Mouse (Mus musculus) NIH3T3 (cell line): Measurements from ENCODE around the gene Hvcn1.
"Not testable (repeated sequence)": the region's sequence is repeated elsewhere in the genome, so short reads cannot be mapped to it uniquely, and the experiment has no call there.

Experiments
- DNase-seq: peaks from one replicate; pipeline ENCODE4 v3.0.0-alpha.2; 2012; ENCODE audit warnings: low read depth

The Hvcn1 gene

GRCm38 (mm10) chr5:122206475-122206874, at the start of gene Hvcn1:
Gene Hvcn1 (plus strand): TSS chr5:122206804.
- no peak for DNase-seq

GRCm38 (mm10) chr5:122157827-122158381, 48.7 kb upstream of the Hvcn1 start, which contains the start of gene Ppp1cc:
Gene Ppp1cc (plus strand): TSS chr5:122158278.
- DNase-seq = peak; percentile 96

GRCm38 (mm10) chr5:122158557-122159515, 47.8 kb upstream of the Hvcn1 start:
- peak; percentile 32 for DNase-seq

GRCm38 (mm10) chr5:122163194-122163593, 43.4 kb upstream of the Hvcn1 start:
- DNase-seq = no peak

- no peak for DNase-seq
Observed at GRCm38 (mm10) chr5:122164011-122164410, 42.6 kb upstream of the Hvcn1 start.

- DNase-seq = peak; percentile 62
Observed at GRCm38 (mm10) chr5:122165233-122165915, 41.2 kb upstream of the Hvcn1 start.

GRCm38 (mm10) chr5:122166636-122167161, 39.9 kb upstream of the Hvcn1 start:
- DNase-seq = peak; percentile 73

- DNase-seq = no peak
Observed at GRCm38 (mm10) chr5:122168344-122169069, 38.1 kb upstream of the Hvcn1 start.

GRCm38 (mm10) chr5:122171058-122171457, 35.5 kb upstream of the Hvcn1 start:
- DNase-seq = no peak

- DNase-seq = no peak
Observed at GRCm38 (mm10) chr5:122175402-122175801, 31.2 kb upstream of the Hvcn1 start.

GRCm38 (mm10) chr5:122175961-122176360, 30.6 kb upstream of the Hvcn1 start:
- no peak for DNase-seq

- peak; percentile 74 for DNase-seq
Observed at GRCm38 (mm10) chr5:122176398-122176797, 30.2 kb upstream of the Hvcn1 start.

- no peak for DNase-seq
Observed at GRCm38 (mm10) chr5:122179665-122180064, 26.9 kb upstream of the Hvcn1 start.

GRCm38 (mm10) chr5:122184283-122184806, 22.3 kb upstream of the Hvcn1 start:
- DNase-seq = no peak

GRCm38 (mm10) chr5:122184858-122185257, 21.7 kb upstream of the Hvcn1 start:
- not testable (repeated sequence) for DNase-seq

- DNase-seq = no peak
Observed at GRCm38 (mm10) chr5:122189115-122189514, 17.5 kb upstream of the Hvcn1 start.

- DNase-seq = no peak
Observed at GRCm38 (mm10) chr5:122190465-122190864, 16.1 kb upstream of the Hvcn1 start.

GRCm38 (mm10) chr5:122191269-122192063, 15.1 kb upstream of the Hvcn1 start:
- DNase-seq = no peak

GRCm38 (mm10) chr5:122192347-122192746, 14.3 kb upstream of the Hvcn1 start:
- no peak for DNase-seq

GRCm38 (mm10) chr5:122200872-122201271, 5.7 kb upstream of the Hvcn1 start:
- no peak for DNase-seq

- no peak for DNase-seq
Observed at GRCm38 (mm10) chr5:122201904-122202303, 4.7 kb upstream of the Hvcn1 start.
